Mouse (Mus musculus) monocyte, adult 2 months (primary cell): Measurements from ENCODE around the gene Insig2.
A peak's percentile ranks its signal among the peaks of the same experiment; 100 is the strongest.

Experiments
- DNase-seq, 2 experiments: peaks; one replicate each; pipeline ENCODE4 v3.0.0; 2022; ENCODE audit warnings: low spot score in 2 of 2, low read depth in 1 of 2

Insig2 gene

DNA sequence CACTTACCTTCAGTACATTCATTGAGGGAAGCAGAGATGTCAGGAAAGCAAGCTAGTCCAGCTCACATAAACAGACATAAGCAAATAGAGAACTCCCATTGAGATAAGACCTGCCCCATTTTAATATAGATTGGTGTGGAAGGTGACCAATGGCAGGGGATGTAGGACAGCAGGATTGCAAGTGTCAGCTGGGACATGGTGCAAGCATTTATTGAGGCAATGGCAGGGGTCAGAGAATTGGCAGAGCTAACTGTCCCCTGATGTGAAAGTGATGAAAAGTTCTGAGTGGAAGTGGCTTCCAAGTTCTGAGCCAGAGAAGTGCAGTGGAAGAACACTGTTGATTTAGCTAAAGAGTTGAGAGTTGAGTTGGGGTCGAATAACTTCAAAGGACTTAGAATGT, at the start of gene Insig2:
Gene Insig2 (minus strand): TSS at position 105 of the 400 bp plus-strand sequence.
- DNase-seq, result no peak

DNA sequence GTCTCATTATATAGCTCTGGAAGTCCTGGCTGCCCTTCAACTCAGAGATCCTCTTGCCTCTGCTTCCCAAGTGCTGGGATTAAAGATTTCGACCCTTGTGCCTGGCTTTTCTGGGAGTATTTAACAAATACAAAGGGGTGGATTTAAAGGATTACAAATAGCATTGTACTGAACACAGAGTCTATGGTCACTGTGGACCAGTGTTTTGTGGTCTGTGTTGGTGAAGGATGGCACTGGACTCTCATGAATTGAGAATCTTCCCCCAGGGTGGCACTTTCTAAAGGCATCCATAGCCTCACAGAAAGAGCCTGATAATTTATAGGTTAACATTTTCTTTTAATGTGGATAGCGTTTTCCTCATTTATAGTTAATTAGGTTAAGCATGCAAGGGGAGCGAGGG, 49.2 kb upstream of the Insig2 start:
- no peak for DNase-seq

DNA sequence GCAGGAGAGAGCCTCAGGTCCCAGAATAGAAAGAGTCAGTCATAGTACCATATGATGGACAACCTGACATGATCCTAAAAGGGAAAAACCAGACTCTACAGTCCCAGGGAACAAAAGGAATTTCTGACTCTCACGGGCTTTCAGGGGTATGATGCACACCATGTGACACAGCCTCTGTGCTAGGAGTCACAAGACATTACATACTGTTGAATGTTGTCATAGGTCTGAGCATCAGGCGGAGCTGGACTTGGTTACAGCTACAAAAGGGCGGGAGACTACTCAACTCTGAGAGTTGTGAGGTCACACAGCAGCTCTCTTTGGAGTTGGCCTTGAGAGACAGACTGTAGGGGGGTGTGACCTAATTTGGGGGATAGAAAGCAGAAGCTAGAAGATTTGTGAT, 47.6 kb upstream of the Insig2 start:
- DNase-seq, result no peak

DNA sequence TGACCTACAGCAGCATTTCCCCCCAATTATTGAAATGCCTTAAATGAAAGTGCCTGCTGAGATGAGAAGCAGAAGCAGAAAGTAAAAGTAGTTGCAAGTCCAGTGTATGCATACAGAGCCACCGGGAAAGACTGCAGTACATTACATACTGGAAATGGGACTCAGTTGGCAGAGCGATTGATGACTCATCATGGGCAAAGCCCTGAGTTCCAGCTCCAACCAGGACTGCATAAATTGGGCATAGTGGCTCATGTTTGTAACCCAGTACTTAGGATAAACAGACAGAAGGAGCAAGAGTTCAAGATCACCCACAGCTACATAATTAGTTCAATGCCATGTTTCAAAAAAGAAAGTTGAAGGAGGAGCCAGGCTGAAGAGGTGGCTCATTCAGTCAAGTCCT, 45.5 kb upstream of the Insig2 start:
- DNase-seq, result no peak

DNA sequence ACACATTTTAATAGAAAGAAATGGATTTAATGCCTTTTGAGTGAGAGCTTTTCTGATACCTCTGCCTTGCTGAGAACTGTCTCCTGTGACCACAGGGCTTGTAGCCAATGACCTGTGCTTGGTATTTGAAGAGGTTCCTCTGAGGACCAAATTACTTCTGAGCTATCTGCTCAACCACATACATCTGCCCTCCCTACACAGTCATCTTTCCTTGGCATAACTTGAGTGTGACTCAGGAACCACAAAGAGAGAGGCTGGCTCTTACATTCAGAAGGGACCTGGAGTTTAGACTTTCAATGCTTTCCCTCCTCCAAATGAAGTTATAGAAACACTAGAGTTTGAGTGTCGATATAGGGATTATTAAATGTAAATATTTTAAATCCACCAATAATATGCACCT, 45.0 kb upstream of the Insig2 start:
- no peak for DNase-seq

DNA sequence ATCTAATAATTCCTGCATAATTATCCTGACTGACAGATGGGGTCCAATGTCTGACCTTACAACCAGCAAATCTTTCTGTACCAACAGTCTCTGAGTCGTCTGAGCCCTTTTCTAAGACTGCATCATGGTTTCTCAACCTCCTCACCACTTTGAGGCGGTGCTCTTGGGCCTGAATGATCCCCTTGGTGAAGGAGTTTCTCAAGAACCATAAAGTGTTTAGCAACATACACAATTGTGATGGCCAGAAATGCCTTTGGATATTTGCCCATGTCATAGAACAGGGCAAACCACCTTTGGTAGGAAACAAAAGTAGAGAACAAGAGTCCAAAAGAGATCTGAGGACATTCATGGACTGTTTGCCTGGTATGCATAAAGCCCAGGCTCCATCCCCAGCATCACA, 41.2 kb upstream of the Insig2 start:
- DNase-seq, result no peak

DNA sequence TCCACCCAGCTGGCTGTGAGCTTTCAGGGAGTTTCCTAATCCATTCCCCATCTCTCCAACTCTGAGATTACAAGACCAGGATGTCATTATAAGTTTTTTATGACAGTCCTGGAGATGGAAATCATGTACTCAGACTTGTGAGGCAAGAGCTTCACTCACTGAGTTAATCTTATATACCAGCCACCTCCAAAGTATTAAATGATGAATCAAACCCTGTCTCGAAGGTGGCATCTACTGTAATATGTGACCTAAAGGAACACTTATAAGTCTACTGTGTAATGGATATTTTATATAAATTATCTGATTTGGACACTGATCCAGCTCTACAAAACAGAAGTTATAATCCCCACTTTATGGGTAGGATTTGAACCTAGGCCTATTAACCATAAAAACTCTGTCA, 40.3 kb upstream of the Insig2 start:
- no peak for DNase-seq

DNA sequence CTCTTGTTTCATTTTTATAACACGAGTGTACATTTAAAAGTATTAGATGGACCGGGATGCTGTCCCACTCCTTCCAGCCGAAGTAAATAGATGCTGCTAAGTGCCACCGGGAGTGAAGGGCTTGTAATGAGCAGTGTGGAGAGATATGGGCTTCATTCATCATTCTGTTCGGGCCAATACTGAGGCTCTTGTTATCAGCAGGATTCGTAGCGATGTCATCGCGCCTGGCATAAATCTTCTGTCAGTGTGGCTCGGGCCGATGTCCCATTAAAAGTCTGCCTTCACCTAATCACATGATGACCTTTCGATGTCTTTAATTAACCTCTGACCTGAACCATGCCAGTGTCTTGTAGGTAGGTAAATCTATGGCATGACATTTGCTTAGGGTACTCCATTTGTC, 39.1 kb upstream of the Insig2 start:
- no peak for DNase-seq

DNA sequence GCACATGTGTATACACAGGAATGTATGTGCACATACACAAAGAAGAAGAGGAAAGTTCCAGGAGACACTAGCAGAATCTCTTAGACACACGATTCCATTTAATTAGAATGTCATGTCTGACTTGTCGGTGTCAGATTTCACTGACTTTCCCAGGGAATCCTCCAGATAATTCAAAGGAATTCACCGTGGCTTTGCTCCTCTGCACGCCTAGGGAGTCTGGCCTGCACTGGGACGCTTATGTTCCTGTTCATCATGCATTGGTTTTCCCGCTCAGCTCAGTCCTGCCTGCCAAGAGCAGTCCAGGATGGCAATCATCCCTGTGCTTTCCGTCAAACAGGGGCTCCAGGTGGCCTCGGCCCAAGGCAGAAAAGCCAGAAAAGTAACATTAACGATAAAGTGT, 34.9 kb upstream of the Insig2 start:
- no peak for DNase-seq

DNA sequence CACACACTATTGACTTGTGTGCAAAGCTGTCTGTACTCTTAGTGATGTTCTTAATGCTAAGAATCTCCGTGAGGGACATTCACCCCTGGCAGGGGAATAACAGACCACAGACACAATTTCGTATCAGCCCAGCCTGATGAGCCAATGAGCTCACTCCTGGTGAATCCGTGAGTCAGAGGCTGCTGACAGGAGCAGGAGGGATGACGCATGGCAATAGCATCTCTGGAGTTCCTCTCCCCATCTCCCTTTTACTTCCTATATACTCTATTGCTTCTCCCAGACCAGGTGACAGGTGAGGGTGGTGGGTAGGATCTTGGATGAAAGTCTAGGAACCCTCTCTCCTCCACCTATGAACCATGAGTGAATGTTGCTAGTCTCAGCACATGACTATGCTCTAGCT, 28.2 kb upstream of the Insig2 start:
- DNase-seq, result no peak

DNA sequence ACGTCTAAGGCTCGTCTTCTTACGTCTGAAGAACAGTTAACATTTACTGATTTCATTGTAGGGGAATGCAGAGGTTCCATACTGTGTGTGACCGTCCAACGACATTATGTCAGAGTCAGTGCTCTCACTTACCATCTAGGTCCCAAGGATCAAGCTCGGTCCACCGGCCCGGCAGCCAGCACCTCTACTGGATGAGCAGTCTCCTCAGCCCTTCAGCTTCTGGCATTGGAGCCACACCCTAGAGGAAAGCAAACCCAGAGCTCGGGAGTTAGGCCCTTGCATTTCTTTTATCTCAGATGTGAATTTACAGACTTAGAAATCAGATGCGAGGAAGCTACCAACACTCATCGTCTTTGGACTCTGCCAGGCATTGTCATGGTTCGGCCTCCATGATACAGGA, 27.3 kb upstream of the Insig2 start:
- no peak for DNase-seq

DNA sequence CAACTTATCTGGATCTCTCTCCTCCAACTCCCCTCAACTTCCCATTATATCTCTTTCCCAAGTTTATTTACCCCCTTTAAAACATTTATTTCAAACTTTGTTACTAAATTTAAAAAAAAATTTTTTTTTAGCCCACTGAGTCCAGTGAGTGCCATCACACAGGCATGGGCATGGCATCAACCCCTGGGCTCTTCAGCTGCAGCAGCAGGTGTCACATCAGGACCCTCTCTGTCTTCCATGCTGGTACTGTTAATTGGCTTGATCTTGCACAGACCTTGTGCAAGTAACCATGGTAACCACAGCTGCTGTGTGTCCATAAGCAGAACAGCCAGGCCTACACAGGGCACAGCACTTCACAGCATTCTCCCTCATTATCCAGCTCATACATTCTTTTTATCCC, 21.4 kb upstream of the Insig2 start:
- no peak for DNase-seq

DNA sequence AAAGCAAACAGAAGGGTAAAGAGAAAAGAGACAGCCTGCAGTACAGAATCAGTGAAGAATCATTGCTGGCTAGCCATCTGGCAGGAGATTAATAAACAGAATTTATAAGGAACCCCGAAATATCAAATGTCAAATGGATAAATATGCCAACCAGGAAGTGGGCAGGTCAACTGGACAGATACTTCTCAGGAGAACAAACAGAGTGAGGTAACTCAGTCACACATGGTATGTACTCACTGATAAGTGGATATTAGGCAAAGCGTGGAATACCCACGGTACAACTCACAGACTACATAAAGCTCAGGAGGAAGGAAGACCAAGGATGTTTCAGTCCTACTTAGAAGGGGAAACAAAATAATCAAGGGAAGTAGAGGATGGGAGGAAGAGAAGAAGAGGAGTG, 18.6 kb upstream of the Insig2 start:
- DNase-seq, result no peak

DNA sequence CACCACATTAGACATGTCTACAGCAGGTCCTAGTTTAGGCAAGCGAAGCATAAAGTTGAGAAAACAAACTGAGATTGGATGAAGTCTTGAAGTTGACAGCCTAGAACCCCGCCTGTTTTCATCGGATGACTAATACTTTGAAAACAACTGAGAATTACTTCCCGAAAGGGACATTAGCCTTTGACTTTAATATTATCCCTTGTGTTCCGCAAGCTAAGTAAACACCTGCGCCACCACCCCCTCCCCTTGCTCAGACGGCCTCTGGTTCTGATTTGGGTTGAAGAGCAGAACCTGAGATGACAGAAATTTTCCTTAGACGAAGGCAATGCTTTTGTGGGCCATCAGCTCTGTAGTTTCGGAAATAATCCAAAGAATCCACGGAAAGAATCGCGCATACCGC, 18.2 kb upstream of the Insig2 start:
- DNase-seq, result no peak

DNA sequence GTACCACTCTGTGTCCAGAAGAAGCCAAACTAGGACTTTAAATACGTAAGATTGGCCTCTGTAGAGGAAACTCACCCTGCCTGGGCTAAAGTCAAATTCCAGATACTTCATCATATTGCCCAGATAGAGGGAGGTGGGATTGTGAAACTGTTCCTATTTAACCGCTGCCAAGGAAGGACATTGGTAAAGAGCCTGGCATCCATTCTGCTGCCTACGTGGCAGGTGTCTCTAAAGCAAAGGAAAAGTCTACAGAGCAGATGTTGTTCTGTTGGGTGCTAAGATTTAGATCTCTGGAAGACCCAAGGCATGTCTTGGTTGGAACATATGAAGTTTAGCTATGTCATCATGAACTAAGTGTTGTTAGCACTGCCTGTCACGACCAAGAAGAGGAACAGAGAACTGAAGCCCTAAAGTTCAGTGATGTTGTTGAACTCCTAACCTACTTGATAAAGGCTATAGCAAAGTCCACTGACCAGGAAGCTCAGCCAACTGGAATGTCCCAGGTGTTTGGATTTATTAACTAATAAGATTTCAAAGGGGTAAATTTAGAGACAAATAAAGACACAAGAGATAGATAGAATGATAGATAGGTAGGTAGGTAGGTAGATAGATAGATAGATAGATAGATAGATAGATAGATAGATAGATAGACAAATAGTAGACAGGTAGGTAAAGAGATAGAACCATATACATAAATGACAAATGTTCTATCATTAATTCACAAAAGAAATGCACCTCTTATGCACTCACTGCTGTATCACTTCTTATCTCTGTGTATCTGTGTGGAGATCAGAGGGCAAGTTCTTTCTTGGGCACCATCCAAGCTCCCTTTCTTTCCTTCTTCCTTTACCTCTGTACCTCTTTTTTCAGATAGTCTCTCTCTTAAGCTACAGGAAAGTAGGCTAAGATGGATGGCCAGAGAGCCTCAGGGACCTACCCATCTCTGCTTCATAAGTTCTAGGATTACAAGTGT, 16.8 kb upstream of the Insig2 start:
- DNase-seq, result no peak

DNA sequence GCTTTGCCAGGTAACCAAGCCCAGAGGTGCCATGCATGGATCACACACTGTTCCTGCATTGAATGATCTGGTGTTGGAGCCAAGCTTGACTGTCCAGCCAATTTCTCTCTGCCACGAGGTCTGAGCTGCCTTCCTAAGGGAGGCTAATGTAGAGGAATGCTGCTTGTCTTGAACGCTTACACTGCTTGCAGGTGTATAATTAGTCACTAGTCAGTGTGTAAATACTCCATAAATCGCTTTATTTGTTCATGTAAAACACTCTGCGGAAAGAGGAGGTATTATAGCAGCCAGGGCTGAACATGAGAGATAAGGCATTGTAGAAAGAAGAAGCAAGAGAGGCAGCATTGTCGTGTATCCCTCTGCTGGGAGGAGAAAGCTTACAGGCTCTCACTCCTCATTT, 11.6 kb upstream of the Insig2 start:
- no peak for DNase-seq

DNA sequence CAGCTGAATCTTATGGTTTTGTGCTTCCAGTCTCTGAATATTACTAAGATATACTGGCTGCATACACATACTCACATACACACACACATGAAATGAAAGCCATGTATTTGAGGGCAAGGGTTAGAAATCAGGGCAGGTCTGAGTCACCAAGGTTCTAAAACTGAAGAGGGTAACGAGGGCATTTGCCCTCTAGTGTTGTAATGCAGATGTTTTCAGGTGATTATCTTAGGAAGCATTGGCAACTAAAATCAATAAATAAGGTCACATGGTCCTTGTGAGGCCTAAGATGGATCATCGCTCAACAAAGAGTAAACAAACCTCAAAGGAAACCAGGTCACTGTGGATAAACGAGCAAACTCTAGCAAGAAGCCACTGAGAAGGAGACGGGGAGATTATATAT, 3.4 kb upstream of the Insig2 start:
- no peak for DNase-seq

DNA sequence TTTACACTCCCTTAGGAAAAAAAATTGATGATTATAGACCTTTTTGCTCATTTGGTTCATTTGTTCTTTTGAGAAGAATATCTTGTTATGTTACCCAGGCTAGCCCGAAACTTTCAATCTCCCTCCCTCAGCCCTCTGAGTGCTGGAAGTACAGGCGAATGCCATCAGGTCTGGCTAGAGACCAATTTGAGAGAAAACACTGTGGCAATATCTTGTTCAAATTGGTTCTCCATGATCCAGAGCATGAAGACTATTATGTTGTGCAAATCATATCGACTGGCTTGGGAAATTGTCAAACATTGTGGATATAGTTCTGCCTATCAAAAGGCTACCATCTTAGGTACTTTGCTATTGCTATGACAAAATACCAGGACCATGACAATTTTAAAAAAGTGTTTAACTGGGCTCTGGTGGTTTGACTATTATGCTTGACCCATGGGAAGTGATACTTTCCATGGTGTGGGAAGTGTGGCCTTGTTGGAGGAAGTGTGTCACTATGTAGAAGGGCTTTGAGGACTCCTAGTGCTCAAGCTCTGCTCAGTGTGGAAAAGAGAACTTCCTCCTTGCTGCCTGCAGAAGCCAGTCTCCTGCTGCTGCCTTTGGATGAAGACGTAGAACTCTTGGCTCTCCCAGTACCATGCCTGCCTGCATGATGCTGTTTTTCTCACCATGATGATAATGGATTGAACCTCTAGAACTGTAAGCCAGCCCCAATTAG, 1.8 kb upstream of the Insig2 start:
- DNase-seq, result no peak

DNA sequence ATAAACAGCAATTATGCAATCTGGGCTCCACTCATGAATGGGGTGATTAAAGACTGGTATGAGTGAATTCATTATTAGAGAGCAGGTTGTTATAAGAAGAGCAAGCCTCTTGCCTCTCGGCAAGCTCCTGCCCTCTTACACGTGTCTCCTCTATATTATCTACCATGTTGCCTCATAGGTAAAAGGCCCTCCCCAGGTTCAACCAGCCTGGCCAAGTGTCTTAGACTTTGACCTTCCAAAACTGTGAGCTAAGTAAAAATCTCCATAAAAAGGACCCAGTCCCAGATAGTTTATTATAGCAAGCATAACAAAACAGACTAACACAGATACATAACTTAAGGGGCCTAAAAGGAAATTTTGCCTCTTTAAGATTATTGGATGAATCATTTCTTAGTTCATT, 1.8 kb downstream of the Insig2 start:
- DNase-seq, result no peak

DNA sequence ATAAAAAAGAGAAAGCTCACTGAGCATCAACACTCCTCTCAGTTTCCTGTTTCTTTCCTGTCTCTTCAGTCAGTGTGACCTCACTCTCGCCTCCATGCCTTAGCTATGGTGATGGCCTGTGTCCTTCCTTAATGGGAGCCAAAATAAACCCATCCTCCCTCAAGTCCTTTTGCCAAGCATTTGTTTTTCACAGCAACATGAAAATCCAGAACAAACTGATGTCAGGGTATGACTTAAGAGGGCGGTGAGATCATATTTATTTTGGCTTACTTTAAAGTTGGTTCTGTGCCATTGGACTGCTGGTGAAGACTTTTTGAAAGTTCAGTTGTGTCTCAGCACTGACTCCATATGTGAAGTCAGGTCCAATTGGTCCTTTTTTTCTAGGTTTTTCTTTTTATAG, 3.0 kb downstream of the Insig2 start:
- no peak for DNase-seq

DNA sequence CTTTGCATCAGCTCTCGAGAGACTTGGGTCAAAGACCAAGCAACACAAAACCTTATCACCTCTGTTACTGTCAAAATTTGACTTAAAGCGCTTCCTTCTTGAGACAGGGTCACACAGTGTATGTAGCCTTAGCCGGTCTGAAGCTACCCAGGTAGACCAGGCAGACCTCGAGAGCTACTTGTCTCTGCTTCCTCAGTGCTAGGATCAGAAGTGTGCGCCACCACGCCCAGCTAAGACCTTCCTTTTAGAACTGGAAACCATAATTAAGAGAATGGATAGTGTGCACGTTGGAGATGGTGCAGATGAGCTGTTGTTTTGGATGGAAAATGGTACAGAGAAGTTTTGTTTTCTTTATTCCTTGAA, 4.2 kb downstream of the Insig2 start:
- DNase-seq, result no peak

DNA sequence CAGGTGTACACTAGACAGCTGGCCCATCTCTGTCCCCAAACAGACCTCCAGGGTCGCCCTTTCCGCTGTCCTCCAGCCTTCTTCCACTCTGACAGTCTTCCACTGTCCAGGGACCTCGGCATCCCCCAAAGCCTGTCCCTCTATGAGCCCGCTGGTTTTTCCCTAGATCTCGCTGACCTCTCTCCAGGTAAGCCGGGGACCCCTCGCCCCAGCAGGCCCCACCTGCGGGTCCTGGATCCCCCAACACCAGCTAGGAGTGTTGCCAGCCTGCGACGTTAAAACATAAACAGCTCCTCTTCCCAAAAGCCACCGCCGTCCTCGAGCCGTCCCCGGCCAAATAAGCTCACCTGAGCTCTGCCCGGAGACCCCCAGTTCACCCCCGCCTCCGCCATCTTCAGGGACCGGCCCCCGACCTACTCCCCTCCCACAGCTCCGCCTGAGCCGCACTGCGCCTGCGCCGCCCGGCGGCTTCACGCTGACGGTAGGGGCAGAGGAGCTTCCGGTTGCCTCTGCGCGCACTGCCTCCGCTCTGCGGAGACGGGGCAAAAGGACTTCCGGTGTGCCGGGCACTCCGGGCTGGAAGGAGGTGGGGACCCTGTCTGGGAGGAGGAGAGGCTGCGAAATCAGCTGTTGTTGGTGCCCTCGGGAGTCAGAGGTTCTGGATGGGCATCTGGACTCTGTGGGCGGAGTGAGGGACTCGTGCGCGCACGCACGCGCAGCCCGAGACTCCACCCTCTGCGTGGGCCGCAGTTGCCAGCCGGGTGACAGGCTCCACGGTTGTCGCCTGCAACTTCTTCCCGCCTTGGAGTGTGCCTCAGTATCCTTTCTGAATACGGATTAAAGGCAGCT, 4.8 kb downstream of the Insig2 start:
- DNase-seq, result peak; percentile 70 to 81
